Mouse (Mus musculus): ENCODE measurements around the gene Nr1i3.

- no peak for TF ChIP-seq POLR2A (IDR thresholded peaks at IDR 0.05; ENCODE audit: control insufficient read depth, extremely low read depth, insufficient read depth, low read length, poor library complexity)
- peak; percentile 71; the same call in 1 of the 2 replicates for TF ChIP-seq CTCF (IDR thresholded peaks at IDR 0.05; ENCODE audit: borderline replicate concordance, control insufficient read depth, extremely low read depth, insufficient read depth, low read length, poor library complexity)
These were observed 24.7 kb downstream of the Nr1i3 start for GRCm38 (mm10) chr1:171238463-171238862.
